Mouse (Mus musculus) testis, adult 2 months (tissue): ENCODE measurements around the gene Gm20696.

ENCODE experiments used
- CTCF ChIP-seq: fragments of 200-500 bp; IDR thresholded peaks from 2 replicates; pipeline ENCODE4 v1.5.1; 2012; ENCODE audit warnings: low read depth, mild to moderate bottlenecking, inconsistent platforms, low read length, moderate library complexity; ENCODE audit not compliant: control insufficient read depth, insufficient read depth, insufficient replicate concordance
- POLR2A ChIP-seq: fragments of 200-500 bp; IDR thresholded peaks from 2 replicates; pipeline ENCODE4 v1.6.1; 2012; ENCODE audit warnings: low read depth, mild to moderate bottlenecking, inconsistent platforms, low read length, moderate library complexity; ENCODE audit not compliant: control insufficient read depth

GRCm38 (mm10) chr6:99272174-99272573 is 394.4 kb downstream of the Gm20696 start:
- TF ChIP-seq POLR2A (no peak), CTCF (no peak)
